Mouse (Mus musculus) cerebellum, adult 11-12 months (tissue): ENCODE data around the gene Zfp580.
"Not testable (repeated sequence)": the region's sequence is repeated elsewhere in the genome, so short reads cannot be mapped to it uniquely, and the experiment has no call there.

Experiments used
- DNase-seq: peaks from one replicate; pipeline ENCODE4 v3.0.0; 2022

Zfp580 gene

DNA sequence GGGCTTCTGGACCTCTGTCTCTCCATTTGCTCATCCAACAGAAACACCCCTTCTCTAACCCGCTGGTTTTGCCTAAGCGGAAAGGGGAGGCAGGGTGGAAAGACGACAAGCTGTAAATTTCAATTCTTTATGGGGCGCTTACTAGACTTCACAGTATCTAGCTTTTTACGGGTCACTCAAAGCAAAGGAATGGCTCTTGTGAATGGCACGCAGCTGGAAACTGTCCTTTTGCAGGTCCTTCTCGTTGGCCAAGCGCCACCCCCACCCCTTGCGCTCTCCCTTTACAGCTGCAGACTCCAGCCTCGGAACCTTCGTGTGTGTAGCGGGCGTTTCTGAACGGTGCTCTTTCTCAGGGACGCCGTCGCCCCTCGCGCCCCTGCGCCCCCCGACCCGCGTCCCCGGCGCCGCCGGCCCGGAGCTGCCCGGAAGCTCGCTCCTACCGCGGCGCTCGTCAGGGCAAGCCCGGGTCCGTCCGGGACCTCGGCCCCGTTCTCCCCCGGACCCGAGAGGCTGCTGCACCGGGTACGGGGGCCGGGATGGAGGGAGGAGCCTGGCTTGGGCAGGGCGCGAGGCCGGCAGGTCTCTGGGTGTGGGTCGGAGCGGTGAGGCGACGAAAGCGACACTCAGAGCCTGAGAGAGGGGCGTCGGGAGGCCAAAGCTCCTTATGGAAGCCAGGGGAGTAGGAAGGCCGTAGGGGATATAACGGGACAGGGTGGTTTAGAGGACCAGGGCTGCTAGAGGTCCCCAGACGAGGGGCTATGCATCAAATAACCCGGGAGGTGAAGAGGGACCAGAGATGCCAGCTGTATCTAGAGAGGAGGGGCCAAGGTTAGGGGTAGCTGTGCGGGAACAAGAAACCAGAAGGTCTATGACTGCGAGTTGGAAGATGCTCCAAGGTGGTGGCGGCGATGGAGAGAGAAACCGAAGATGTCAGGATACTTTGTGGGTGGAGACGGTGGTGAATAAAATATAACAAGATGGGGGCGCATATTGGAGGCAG lies at the start of gene Zfp580:
TSS of gene Zfp580 (plus strand) at position 346 of the 1,000 bp plus-strand sequence.
- DNase-seq = peak; percentile 83

DNA sequence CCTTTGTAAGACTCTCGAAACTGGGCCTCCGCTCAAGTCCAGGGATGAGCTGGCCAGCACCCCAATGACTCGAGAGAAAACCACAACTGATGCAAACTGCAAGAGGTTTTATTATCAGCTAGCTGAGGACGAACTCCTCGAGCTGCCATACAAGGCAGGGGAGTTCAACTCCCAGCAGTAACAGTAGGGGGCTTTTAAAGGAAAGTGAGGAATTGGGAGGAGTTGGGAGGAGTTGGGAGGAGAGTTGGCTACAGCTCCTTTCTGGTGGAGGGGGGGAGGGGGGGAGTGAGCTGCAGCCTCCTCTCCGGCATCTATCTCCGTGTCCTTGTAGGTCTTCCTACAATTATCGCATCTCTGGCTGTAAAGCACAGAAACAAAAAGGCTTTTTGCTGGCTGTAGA lies 48.5 kb upstream of the Zfp580 start:
- DNase-seq = not testable (repeated sequence)

DNA sequence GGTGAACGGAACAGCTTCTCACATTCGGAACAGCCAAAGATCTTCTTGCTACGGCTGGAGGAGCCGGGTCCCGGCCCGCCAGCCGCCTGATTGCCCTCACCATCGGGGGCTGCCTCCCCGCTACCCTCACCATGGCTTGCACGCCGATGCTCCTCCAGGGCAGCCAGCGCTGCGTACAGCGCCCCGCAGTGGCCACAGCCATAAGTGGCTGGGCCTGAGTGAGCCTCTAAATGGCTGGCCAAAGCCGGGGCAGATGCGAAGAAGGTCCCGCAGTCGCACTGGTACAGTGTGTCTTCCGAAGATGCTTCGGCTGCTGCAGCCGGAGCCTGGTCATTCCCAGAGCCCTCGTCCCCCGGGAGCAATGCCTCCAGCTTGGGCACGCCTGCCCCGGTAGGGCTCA lies 43.1 kb upstream of the Zfp580 start:
- no peak for DNase-seq

DNA sequence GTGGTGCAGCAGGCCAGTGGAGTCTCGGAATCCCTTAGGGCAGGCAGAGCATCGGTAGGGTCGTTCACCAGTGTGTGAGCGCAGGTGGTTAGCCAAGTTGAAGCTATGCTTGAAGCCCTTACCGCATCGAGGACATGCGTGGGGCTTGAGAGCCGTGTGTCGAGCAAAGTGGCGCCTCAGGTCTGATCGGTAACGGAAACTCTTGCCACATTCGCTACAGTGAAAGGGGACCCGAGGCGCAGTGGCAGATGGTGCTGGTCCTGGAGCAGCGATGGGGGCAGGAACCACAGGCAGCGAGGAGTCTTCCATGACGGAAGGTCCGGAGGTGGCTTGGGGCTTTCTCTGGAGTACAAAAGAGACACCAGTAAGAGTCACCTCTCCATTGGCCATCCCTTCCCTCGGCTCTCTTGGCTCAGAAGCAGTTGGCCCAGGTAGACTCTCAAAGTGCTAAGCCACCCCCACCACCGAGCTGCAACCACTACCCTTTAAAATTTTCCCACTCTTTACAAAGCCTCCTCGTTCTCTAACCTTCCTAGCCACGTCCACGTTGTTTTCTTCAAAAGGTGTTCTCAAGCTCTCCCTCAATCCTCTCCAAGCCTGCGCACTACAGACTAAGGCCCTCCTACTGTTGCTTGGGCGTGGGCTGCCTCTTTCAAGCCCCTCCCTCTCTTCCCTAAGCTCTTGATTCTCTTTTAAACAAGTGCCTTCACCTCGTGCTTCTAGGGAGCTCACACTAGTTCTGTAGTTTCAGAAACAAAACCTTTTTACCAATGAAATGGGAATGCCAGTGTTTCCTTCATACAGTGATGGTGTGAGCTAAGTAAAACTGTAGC lies 38.4 kb upstream of the Zfp580 start:
- peak; percentile 58 for DNase-seq

DNA sequence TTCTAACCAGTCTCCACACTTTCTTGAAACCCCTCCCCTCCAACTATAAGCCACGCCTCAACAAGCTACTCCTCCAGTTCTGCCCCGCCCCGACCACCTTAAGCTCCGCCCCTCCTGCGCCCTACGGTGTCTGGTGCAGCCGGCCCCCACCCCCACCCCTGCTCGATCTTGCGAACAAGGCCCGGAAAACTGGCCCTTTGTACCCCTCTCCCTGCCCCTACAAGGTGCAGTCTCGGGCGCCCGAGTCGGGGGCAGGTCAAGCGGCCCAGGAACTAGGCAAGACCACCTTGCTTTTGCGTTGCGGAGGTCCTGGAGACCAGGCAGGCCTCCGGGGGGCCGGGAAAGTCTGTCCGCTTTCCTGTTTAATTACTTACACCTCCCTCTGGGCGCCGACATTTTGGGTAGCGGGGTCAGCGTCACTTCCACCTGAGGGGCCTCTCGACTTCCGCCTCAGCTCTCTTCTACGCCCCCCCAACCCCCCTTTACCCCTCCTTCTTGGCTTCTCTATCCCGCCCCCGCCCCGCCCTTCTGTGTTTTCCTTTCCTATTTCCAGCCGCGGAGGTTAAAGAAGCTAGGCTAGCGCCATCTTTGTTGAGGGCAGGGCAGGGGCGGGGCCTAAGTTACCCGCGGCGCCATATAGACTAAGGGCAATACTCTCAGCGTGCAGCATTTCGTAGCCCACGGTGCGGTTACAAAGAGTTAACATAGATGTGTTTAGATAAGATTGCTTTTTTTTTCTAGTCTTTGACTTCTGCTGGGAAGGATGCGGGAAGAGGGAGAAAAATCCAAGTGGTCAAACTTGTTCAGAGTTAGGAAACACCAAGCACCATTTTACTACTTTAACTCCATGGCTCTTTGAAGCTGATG lies 36.9 kb upstream of the Zfp580 start, which contains the start of the genes Zfp524 and Fiz1:
TSS of gene Zfp524 (plus strand) at position 165 of the 867 bp plus-strand sequence.
TSS of gene Fiz1 (minus strand) at position 447 of the 867 bp plus-strand sequence.
- peak; percentile 95 for DNase-seq

DNA sequence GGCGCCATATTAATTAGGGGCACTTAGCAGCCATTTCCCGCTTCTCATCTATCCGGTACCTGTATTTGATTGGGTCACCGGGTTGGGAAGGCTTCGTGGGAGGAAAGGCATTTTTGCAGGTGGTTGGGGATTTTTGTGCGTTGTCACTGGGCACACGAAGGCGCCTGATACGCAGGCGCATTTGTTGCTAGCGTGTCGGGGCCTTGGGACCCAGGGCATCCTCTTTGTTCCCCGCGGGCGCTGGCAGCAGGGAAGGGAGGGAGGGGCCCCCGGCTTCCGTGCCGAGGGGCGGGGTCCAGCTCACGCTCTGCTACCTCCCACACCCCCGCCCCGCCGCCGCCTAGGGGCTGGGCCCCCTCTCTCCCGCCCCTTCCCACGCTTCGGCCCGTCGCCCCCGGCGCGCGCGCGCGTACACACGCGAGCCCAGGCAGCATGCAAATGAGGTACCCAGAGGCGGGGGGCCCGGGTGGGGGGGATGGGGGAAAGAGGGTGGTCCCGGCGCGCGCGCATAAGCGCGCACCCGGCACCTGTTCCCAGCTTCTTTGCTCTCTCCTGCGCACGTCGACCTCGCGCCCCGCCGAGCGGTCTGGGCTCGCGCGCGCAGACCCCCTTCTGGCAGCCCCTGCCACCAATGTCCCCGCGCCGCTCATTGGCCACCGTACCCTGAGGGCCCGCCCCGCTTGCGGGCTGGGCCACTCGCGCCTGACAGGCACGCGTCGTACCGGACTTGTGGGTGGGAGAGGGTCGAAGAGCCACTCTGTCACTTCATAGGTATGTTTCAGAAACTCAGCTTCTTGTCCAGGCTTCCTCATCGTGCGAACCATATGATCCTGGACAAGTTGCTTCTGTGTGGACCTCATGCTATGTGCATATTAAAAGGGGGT lies 36.0 kb upstream of the Zfp580 start, which contains the start of gene Gm44973:
TSS of gene Gm44973 (plus strand) at position 379 of the 884 bp plus-strand sequence.
- DNase-seq = peak; percentile 94

DNA sequence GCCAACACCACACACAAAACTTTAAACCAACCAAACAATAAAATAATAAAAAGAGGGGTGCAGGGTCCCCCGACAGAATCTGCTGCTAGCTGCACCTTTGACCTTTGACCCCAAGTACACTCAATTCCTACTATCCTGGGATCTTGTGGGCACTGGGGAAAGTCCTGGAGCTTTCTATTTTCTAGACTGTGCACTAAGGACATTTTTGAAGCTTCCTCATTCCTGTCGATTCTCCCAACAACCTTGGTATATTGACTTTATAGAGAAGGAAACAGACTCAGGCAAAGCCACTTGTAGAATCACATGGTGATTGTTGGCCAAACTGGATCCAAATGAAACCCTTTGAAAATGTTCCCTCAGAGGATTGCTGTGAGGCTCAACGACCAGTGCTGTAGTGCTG lies 35.3 kb upstream of the Zfp580 start:
- DNase-seq = no peak

DNA sequence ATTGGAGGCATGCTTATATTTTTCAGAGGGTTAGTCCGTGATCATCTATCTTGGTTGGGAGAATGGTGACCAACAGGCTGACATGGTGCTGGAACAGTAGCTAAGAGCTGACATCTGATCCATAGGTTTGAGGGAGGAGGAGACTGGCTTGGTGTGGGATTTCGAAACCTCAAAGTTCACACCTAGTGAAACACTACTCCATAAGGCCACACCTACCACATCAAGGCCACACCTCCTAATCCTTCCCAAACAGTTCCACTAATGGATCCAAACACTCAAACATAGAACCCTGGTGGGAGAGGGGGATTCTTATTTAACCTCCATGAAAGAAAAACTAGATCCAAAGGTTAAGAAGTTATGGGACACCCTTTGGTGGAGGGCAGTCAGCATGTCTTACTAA lies 34.4 kb upstream of the Zfp580 start:
- DNase-seq = peak; percentile 44

DNA sequence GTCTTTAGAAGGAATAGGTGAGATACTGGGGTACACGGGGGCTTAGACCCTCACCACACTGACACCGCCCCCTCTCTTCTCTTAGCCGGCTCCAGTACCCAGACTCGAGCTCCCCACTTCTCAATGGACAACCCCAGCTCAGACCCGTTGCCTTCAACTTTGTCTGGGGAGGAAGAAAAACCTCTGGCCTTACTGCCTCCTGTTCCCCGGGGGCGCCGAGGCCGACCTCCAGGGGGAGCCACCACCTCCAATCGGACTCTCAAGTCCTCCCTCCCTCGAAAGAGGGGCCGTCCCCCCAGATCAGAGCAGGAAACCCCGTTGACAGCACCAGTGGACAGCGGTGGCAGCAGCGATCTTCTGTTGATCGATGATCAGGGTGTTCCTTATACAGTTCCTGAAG lies 34.0 kb upstream of the Zfp580 start:
- DNase-seq = peak; percentile 71

DNA sequence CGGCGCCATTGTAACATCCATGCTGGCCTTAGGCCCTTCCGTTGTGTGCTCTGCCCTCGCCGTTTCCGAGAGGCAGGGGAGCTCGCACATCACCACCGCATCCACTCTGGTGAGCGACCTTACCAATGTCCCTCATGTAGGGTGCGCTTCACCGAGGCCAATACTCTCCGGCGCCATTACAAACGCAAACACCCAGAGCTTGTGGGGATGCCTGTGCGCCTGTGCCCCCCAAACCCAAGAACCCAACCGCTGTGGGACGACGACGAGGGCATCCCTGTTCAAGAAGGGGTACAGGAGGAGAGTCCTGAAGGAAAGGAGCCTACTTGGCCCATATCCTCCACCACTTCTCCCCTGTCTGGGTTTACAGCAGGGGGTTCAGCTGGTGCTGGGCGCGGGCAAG lies 33.4 kb upstream of the Zfp580 start:
- peak; percentile 57 for DNase-seq

DNA sequence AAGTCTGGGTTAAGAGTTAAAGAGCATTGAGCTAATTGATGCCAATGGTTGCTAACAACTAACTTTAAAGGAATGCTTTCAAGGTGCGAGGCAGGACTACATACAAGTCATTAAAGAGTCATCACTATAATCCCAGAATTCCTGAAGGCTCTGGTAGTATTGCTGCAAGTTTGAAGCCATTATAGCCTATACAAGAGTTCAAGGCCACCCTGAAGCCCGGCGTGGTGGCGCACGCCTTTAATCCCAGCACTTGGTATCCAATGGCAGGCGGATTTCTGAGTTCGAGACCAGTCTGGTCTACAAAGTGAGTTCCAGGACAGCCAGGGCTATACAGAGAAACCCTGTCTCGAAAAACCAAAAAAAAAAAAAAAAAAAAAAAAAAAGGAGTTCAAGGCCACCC lies 31.8 kb upstream of the Zfp580 start:
- DNase-seq = peak; percentile 41

DNA sequence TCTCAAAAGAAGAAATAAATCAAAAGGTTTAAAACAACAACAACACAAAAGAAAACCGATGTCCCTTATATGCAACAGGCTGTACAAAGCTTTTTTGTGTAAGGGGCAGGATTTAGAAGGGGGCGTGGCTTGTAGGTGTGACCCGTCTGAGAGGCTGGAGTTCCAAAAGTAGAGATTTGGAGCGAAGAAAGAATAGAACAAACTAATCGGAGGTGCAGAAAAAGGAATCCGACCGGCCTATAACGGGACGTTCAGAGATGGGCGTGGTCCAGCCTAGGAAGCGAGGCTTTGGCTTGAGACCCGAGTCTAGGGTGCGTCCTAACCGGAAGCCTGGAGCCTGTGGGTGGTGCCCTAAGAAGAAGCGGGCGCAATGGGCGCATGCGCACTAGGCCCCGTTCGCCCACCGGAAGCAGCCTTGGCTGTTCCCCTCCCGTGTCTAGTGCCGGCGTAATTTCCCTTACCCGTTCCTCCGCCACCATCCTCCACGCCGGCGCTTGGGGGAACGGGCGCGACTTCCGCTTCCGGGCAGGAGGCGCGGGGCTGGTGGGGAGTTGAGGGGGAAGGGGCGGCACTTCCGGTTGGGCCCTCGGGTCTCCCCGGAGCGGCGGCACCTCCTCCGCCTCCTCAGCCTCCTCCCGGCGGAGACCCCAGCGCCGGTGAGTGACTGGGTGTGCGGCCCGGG lies 31.2 kb upstream of the Zfp580 start, which contains the start of the genes Zfp865 and Ccdc106:
TSS of gene Zfp865 (plus strand) at position 377 of the 682 bp plus-strand sequence.
TSS of gene Ccdc106 (plus strand) at position 554 of the 682 bp plus-strand sequence.
- DNase-seq = peak; percentile 98

DNA sequence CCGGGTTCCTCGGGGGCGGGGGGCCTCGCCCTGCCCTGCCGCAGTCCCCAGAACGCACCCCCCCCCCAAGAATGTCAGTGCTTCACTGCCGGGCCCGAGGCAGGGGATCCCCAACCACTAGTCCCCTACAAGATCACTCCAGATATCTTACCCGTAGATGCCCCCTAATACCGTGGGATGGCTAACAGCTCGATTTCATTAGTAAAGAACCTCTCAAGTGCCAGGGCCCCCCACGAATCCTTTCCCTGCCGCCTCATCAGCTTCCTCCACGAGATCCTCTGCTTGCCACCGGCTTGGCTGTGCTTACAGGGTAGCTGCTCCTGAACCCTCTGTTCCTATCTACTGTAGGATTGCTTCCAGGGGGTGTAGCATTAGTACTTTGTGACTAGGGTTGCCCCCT lies 30.7 kb upstream of the Zfp580 start:
- DNase-seq = peak; percentile 69

DNA sequence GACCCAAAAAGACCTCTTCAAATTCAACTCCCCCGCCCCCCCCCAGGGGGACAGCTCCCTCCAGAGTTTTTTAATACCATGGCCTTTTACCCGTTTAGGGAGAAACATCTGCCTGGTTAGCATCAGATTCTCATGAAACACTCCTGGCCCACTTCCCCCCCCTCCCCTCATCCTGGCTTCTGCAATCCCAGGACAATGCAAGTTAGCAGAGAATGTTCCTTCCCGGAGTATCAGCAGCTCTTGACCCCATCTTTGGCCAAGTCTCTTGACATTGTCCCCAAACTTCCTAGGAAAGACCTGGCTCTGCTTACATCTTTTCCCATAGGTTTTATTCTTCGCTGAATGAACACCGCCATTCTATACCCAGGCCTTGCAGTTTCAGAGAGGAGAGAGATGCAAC lies 30.1 kb upstream of the Zfp580 start:
- no peak for DNase-seq

DNA sequence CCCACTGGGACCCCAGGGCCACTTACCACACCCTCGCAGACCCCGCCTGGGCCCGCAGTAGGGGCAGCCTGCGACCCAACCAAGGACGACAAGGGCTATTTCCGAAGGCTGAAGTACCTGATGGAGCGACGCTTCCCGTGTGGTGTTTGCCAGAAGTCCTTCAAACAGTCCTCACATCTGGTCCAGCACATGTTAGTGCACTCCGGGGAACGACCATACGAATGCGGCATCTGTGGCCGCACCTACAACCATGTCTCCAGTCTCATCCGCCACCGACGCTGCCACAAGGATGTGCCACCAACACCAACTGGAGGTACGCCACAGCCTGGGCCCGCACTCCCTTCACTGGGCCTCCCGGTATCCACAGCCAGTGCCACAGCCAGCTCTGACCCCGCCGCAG lies 21.8 kb upstream of the Zfp580 start:
- DNase-seq = no peak

DNA sequence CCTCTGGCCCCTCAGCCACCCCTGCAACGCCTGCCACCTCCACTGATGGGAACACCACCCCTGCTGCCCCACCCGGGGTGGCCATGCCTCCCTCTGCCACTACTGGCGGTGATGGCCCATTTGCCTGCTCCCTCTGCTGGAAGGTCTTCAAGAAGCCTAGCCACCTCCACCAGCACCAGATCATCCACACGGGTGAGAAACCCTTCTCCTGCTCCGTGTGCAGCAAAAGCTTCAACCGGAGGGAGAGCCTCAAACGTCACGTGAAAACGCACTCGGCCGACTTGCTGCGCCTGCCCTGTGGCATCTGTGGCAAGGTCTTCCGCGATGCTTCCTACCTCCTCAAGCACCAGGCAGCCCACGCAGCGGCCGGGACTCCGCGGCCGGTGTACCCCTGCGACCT lies 21.4 kb upstream of the Zfp580 start:
- DNase-seq = no peak

DNA sequence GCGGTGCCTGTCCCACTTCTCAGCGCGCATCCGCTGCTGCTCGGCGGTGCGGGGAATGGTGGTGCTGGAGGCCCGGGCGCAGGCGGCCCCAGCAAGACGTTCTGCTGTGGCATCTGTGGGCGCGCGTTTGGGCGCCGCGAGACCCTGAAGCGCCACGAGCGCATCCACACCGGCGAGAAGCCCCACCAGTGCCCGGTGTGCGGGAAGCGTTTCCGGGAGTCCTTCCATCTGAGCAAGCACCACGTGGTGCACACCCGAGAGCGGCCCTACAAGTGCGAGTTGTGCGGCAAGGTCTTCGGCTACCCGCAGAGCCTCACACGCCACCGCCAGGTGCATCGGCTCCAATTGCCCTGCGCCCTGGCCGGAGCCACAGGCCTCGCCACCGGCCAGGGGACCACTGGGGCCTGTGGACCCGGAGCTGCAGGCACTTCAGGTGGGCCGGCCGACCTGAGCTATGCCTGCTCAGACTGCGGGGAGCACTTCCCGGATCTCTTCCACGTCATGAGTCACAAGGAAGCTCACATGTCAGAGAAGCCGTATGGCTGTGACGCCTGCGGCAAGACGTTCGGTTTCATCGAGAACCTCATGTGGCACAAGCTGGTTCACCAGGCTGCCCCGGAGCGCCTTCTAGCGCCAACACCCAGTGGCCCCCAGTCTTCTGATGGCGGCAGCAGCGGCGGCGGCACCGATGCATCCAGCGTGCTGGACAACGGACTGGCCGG lies 20.6 kb upstream of the Zfp580 start:
- no peak for DNase-seq

DNA sequence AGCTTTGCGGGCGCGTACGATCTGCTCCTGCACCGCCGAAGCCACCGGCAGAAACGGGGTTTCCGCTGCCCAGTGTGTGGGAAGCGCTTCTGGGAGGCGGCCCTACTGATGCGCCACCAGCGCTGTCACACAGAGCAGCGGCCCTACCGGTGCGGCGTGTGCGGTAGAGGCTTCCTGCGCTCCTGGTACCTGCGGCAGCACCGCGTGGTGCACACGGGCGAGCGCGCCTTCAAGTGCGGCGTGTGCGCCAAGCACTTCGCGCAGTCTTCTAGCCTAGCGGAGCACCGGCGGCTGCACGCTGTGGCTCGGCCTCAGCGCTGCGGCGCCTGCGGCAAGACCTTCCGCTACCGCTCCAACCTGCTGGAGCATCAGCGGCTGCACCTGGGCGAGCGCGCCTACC lies 19.8 kb upstream of the Zfp580 start:
- no peak for DNase-seq

DNA sequence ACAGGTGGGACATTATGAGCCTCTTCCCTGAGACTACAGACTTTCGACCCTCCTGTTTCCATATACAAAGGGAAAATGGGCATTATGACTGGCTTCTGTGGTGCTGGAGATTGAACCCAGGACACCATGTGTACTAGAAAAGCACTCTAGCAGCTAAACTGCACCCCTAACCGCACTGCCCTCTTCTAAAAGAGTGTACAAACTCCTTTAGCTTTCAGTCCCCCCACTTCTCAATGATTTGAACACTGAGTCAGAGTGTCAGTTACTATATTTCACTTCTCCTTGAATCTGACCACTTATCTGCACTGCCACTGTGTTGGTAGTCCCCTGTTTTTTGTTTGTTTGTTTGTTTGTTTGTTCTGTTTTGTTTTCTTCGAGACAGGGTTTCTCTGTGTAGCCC lies 17.5 kb upstream of the Zfp580 start, which contains the start of gene 4632433K11Rik:
TSS of gene 4632433K11Rik (plus strand) at position 301 of the 400 bp plus-strand sequence.
- no peak for DNase-seq

DNA sequence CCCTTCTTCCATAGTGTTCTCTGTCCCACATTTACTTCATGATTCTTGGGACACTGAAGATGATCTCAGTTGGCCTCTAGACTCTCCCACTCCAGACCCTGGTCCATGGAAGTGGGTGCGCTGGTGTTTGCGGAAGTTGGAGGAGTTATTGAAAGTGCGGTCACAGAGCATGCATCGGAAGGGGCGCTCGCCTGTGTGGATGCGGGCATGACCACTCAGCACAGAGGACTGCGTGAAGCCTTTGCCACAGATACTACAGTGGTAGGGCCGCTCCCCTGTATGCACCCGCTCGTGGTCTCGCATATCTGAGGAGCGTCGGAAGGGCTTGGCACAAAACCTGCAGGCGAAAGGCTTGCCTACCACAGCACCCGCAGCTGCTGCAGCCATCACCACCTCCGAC lies 15.7 kb upstream of the Zfp580 start:
- no peak for DNase-seq
